Mouse (Mus musculus) spleen, adult 2 months (tissue): Measurements from ENCODE around the gene Kcnip2. TPM values are rescaled to one million over a fixed set of nuclear protein-coding genes. Genes with fewer than 3 reads are reported as not detected.

Source experiments
- DNase-seq, 2 experiments: peaks; one replicate each; pipeline versions ENCODE4 v3.0.0 to v3.0.0-alpha.2; 2012 to 2021; ENCODE audit warnings: low spot score in 2 of 2, low read depth in 1 of 2
- H3K27ac ChIP-seq: fragments of 200-500 bp; 2 replicates; pipeline ENCODE4 v1.5.1; 2012; ENCODE audit warnings: low read length, inconsistent platforms; ENCODE audit not compliant: insufficient read depth
- H3K27me3 ChIP-seq: fragments of 200-500 bp; 2 replicates; pipeline ENCODE4 v1.6.1; 2012; ENCODE audit warnings: mild to moderate bottlenecking, moderate library complexity, low read length, inconsistent platforms; ENCODE audit not compliant: control insufficient read depth, insufficient read depth
- H3K36me3 ChIP-seq: fragments of 200-500 bp; 2 replicates; pipeline ENCODE4 v1.6.1; 2012; ENCODE audit warnings: mild to moderate bottlenecking, low read length, inconsistent platforms; ENCODE audit not compliant: control insufficient read depth, insufficient read depth
- H3K4me1 ChIP-seq: fragments of 200-500 bp; 2 replicates; pipeline ENCODE4 v1.6.1; 2011; ENCODE audit warnings: inconsistent platforms; ENCODE audit not compliant: control insufficient read depth, insufficient read depth, insufficient read length
- H3K4me3 ChIP-seq: fragments of 200-500 bp; 2 replicates; pipeline ENCODE4 v1.5.1; 2011; ENCODE audit warnings: mild to moderate bottlenecking, inconsistent platforms; ENCODE audit not compliant: insufficient read depth, insufficient read length; ENCODE audit errors: extremely low read depth
- CTCF ChIP-seq: fragments of 200-500 bp; IDR thresholded peaks from 2 replicates; pipeline ENCODE4 v1.5.1; 2011; ENCODE audit warnings: mild to moderate bottlenecking, inconsistent platforms; ENCODE audit not compliant: insufficient read depth, insufficient read length, insufficient replicate concordance; ENCODE audit errors: extremely low read depth
- POLR2A ChIP-seq: fragments of 200-500 bp; IDR thresholded peaks from 2 replicates; pipeline ENCODE4 v1.6.1; 2011; ENCODE audit warnings: low read depth, low read length, inconsistent platforms
- WGBS: fragments of 180-500 bp; shearing (Covaris S2); methylation state at CpG from one replicate; pipeline ENCODE4 v1.1.7; 2018; 5-methylcytosine and 5-hydroxymethylcytosine counted together
- polyA plus RNA-seq: library from polyadenylated mRNA; depleted of rRNA; stranded (reverse); fragments of >200 nt; gene quantifications from 2 replicates; pipeline ENCODE4 v1.2.3, GENCODE M21; 2012

Gene Kcnip2
- polyA plus RNA-seq, 1 experiment = 1.5 TPM

- Histone ChIP-seq H3K36me3 (no peaks in the 10 kb centered on the region), H3K27me3 (no peaks in the 10 kb centered on the region), H3K4me3 (no peak overlapping the region), H3K4me1 (no peaks in the 10 kb centered on the region; the same call in 1 of the 2 replicates), H3K27ac (no peak overlapping the region)
- TF ChIP-seq POLR2A (no peak), CTCF (no peak)
- 39% methylated on average over 4 of the region's 4 CpGs for WGBS
- no peak for DNase-seq
These were observed 12.5 kb downstream of the Kcnip2 start for GRCm38 (mm10) chr19:45803408-45803807.

GRCm38 (mm10) chr19:45802702-45803101 is 13.2 kb downstream of the Kcnip2 start:
- TF ChIP-seq POLR2A = no peak
- TF ChIP-seq CTCF = no peak
- no peak for DNase-seq
- Histone ChIP-seq H3K4me1 (no peaks in the 10 kb centered on the region; the same call in 1 of the 2 replicates), H3K27ac (no peak overlapping the region), H3K4me3 (no peak overlapping the region), H3K27me3 (no peaks in the 10 kb centered on the region), H3K36me3 (no peaks in the 10 kb centered on the region)
- 45% methylated on average over 4 of the region's 4 CpGs for WGBS

GRCm38 (mm10) chr19:45796879-45797278 is 19.0 kb downstream of the Kcnip2 start:
- DNase-seq = no peak
- H3K36me3 ChIP-seq = no peaks in the 10 kb centered on the region
- no peak for TF ChIP-seq CTCF
- TF ChIP-seq POLR2A = no peak
- no peaks in the 10 kb centered on the region for H3K27me3 ChIP-seq
- peak overlapping the region; percentile 34 for H3K27ac ChIP-seq
- 80% methylated on average over 15 of the region's 15 CpGs for WGBS
- H3K4me3 ChIP-seq = no peak overlapping the region
- H3K4me1 ChIP-seq = peaks cover 7% of the 10 kb centered on the region

GRCm38 (mm10) chr19:45796061-45796556 is 19.8 kb downstream of the Kcnip2 start:
- Histone ChIP-seq H3K36me3 (no peaks in the 10 kb centered on the region), H3K4me3 (no peak overlapping the region), H3K27ac (0 out of 2 replicates have a peak overlapping the region, but pooled peaks have one; percentile 34), H3K4me1 (peaks cover 7% of the 10 kb centered on the region), H3K27me3 (no peaks in the 10 kb centered on the region)
- DNase-seq = peak; percentile 30 to 56
- no peak for TF ChIP-seq POLR2A
- 60% methylated on average over 15 of the region's 15 CpGs for WGBS

- DNase-seq = no peak
- TF ChIP-seq CTCF (no peak), POLR2A (no peak)
- Histone ChIP-seq H3K27me3 (no peaks in the 10 kb centered on the region), H3K36me3 (no peaks in the 10 kb centered on the region), H3K27ac (no peak overlapping the region), H3K4me3 (no peak overlapping the region), H3K4me1 (peaks cover 10% of the 10 kb centered on the region)
- 61% methylated on average over 15 of the region's 15 CpGs for WGBS
These were observed 20.4 kb downstream of the Kcnip2 start for GRCm38 (mm10) chr19:45795406-45795944.

- DNase-seq = no peak
- H3K36me3 ChIP-seq = no peaks in the 10 kb centered on the region
- 82% methylated on average over 6 of the region's 6 CpGs for WGBS
- H3K4me3 ChIP-seq = no peak overlapping the region
- H3K27me3 ChIP-seq = no peaks in the 10 kb centered on the region
- H3K27ac ChIP-seq = no peak overlapping the region
- H3K4me1 ChIP-seq = peaks cover 13% of the 10 kb centered on the region
- no peak for TF ChIP-seq CTCF
- no peak for TF ChIP-seq POLR2A
These were observed 21.1 kb downstream of the Kcnip2 start for GRCm38 (mm10) chr19:45794718-45795117.

GRCm38 (mm10) chr19:45792404-45792803 is 23.5 kb downstream of the Kcnip2 start:
- DNase-seq = no peak
- peaks cover 13% of the 10 kb centered on the region for H3K4me1 ChIP-seq
- no peaks in the 10 kb centered on the region for H3K36me3 ChIP-seq
- TF ChIP-seq CTCF (no peak), POLR2A (no peak)
- no peaks in the 10 kb centered on the region for H3K27me3 ChIP-seq
- H3K4me3 ChIP-seq = no peak overlapping the region
- WGBS = 92% methylated on average over 6 of the region's 6 CpGs
- H3K27ac ChIP-seq = no peak overlapping the region
